In the genomic region with DNA sequence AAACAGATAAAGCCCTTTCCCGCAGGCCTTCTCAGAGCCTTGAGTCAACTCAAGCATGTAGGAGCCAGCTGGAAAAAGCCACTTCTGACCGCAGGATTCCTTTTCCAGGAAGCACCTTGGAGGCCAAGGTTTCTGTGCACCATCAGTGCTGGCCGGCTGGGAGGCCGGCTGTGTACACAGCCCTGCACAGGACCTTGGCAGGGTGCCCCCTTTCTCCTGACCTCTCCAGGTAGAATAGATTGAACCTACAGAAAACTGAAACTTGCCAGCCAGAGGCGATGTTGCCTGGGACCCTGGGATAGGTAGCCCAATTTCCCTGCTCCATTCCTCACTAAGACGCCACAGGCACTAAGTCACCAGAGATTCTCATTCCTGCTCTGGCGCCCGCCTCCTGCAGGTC, we compare ENCODE assay signal across 8 mouse cellular contexts. TPM values are rescaled to one million over a fixed set of nuclear protein-coding genes. Genes with fewer than 3 reads are reported as not detected.
DNase-seq lines count a peak whose midpoint lies in the region; ATAC-seq and TF ChIP-seq lines count a peak whose summit lies in the region.

No protein-coding gene starts in this region.

- TF ChIP-seq EP300 in stomach, postnatal 0 days (optimal IDR thresholded peaks at IDR 0.05), result no peak

- H3K27me3 ChIP-seq in limb, embryonic 13.5 days, result peaks cover 37% of the 10 kb centered on the region
- no peaks in the 10 kb centered on the region for H3K27me3 ChIP-seq in stomach, postnatal 0 days (ENCODE audit: control insufficient read depth, insufficient read depth, low read length)

- H3K9ac ChIP-seq in limb, embryonic 13.5 days, result no peak overlapping the region
- H3K9ac ChIP-seq in stomach, postnatal 0 days (ENCODE audit: low read length), result peak overlapping the region; percentile 45; the same call in 1 of the 2 replicates

- 82% methylated on average over 8 of the region's 8 CpGs for WGBS in limb, embryonic 13.5 days
- WGBS in stomach, postnatal 0 days, result 49% methylated on average over 8 of the region's 8 CpGs

- no peak for ATAC-seq in limb, embryonic 13.5 days (ENCODE audit: low FRiP score, low read depth)
- peak; percentile 25 for ATAC-seq in stomach, postnatal 0 days (ENCODE audit: low FRiP score, low TSS enrichment)
- ATAC-seq in monocyte, adult 5-6 weeks (replicated peaks; ENCODE audit: insufficient number of reproducible peaks, low FRiP score, low TSS enrichment, poor library complexity, severe bottlenecking), result no peak

- no peak overlapping the region for H3K4me3 ChIP-seq in limb, embryonic 13.5 days
- H3K4me3 ChIP-seq in stomach, postnatal 0 days (ENCODE audit: low read depth, low read length), result no peak overlapping the region

- no peaks in the 10 kb centered on the region for H3K9me3 ChIP-seq in limb, embryonic 13.5 days
- H3K9me3 ChIP-seq in stomach, postnatal 0 days (ENCODE audit: control insufficient read depth, low read length), result no peaks in the 10 kb centered on the region

- no peak overlapping the region for H3K27ac ChIP-seq in limb, embryonic 13.5 days
- H3K27ac ChIP-seq in stomach, postnatal 0 days (replicated peaks), result peak overlapping the region; percentile 98

- 0 out of 2 replicates have a peak, but pooled peaks have one; percentile 10 for TF ChIP-seq CTCF in stomach, postnatal 0 days (IDR thresholded peaks at IDR 0.05; ENCODE audit: low read depth)

- peak; percentile 63 for DNase-seq in adrenal gland, adult 2 months
- no peak for DNase-seq in adrenal gland, adult 8-10 months
- DNase-seq in ovary, adult 18-20 months (ENCODE audit: low spot score), result peak; percentile 61
- no peak for DNase-seq in ovary, postnatal 10 days (ENCODE audit: low spot score)
- DNase-seq in stomach, postnatal 0 days (ENCODE audit: low spot score), result peak; percentile 85
- DNase-seq in frontal cortex, postnatal 25 days (ENCODE audit: low spot score in 2 of 2), result no peak

- peaks cover 44% of the 10 kb centered on the region for H3K4me1 ChIP-seq in limb, embryonic 13.5 days
- H3K4me1 ChIP-seq in stomach, postnatal 0 days (replicated peaks; ENCODE audit: control insufficient read depth, insufficient read depth), result peaks cover 17% of the 10 kb centered on the region

- peak overlapping the region; percentile 21; the same call in 1 of the 2 replicates for H3K4me2 ChIP-seq in limb, embryonic 13.5 days (replicated peaks)
- peak overlapping the region; percentile 81 for H3K4me2 ChIP-seq in stomach, postnatal 0 days (replicated peaks; ENCODE audit: low read depth)

- H3K36me3 ChIP-seq in limb, embryonic 13.5 days, result peaks cover 12% of the 10 kb centered on the region; the same call in 1 of the 2 replicates
- H3K36me3 ChIP-seq in stomach, postnatal 0 days (ENCODE audit: control insufficient read depth, insufficient read depth, low read length), result peaks cover 9% of the 10 kb centered on the region; the same call in 1 of the 2 replicates

RNA-seq across cellular contexts. Expression of gene Cdc42ep1, which starts 3.4 kb away (rescaled TPM):
- 10 to 100 TPM; 36.9 to 57.2 TPM for total RNA-seq in adrenal gland, adult 2 months (2021)
- 100 and 122 TPM in 2 replicates for polyA plus RNA-seq in adrenal gland, adult 2 months (2012; rRNA removed)
- total RNA-seq in adrenal gland, adult 8-10 months (2022), result 10 to 100 TPM; 41.2 to 85.0 (median 65.8) TPM
- polyA plus RNA-seq in limb, embryonic 13.5 days (2015; fragmentation: Nextera tagmentation; extraction: Ambion mirVana), result 17.9 and 19.1 TPM in 2 replicates
- polyA plus RNA-seq in stomach, postnatal 0 days (2015; fragmentation: Nextera tagmentation; extraction: Ambion mirVana), result 37.7 and 45.4 TPM in 2 replicates
- total RNA-seq in monocyte, adult 5-6 weeks (2017), result 0.29 to 1.2 TPM (median 0.75 TPM) in 3 replicates

RNA-seq across cellular contexts. Expression of gene Lgals2, which starts 9.5 kb away (rescaled TPM):
- total RNA-seq in adrenal gland, adult 2 months (2021), result 1 to 10 TPM in 1 of 2 experiments, under 1 TPM in 1; 0.52 to 1.8 TPM
- 0.73 and 0.74 TPM in 2 replicates for polyA plus RNA-seq in adrenal gland, adult 2 months (2012; rRNA removed)
- not detected for total RNA-seq in adrenal gland, adult 8-10 months (2022)
- polyA plus RNA-seq in limb, embryonic 13.5 days (2015; fragmentation: Nextera tagmentation; extraction: Ambion mirVana), result 0.47 and 0.53 TPM in 2 replicates
- polyA plus RNA-seq in stomach, postnatal 0 days (2015; fragmentation: Nextera tagmentation; extraction: Ambion mirVana), result 39.4 and 39.5 TPM in 2 replicates
- total RNA-seq in monocyte, adult 5-6 weeks (2017), result not detected in 3 replicates

RNA-seq across cellular contexts. Expression of gene Gga1, which starts 31.1 kb away (rescaled TPM):
- 10 to 100 TPM; 51.9 to 56.2 TPM for total RNA-seq in adrenal gland, adult 2 months (2021)
- polyA plus RNA-seq in adrenal gland, adult 2 months (2012; rRNA removed), result 138 and 147 TPM in 2 replicates
- 10 to 100 TPM; 57.9 to 79.2 (median 66.5) TPM for total RNA-seq in adrenal gland, adult 8-10 months (2022)
- 42.0 and 46.5 TPM in 2 replicates for polyA plus RNA-seq in limb, embryonic 13.5 days (2015; fragmentation: Nextera tagmentation; extraction: Ambion mirVana)
- 35.6 and 39.3 TPM in 2 replicates for polyA plus RNA-seq in stomach, postnatal 0 days (2015; fragmentation: Nextera tagmentation; extraction: Ambion mirVana)
- total RNA-seq in monocyte, adult 5-6 weeks (2017), result 18.3 to 37.9 TPM (median 20.8 TPM) in 3 replicates

RNA-seq across cellular contexts. Expression of gene Card10, which starts 43.0 kb away (rescaled TPM):
- 10 to 100 TPM in 1 of 2 experiments, 1 to 10 TPM in 1; 4.9 to 10.9 TPM for total RNA-seq in adrenal gland, adult 2 months (2021)
- polyA plus RNA-seq in adrenal gland, adult 2 months (2012; rRNA removed), result 18.1 and 26.5 TPM in 2 replicates
- total RNA-seq in adrenal gland, adult 8-10 months (2022), result 10 to 100 TPM in 1 of 4 experiments, 1 to 10 TPM in 3; 6.6 to 10.0 (median 8.1) TPM
- 3.0 TPM in 2 replicates for polyA plus RNA-seq in limb, embryonic 13.5 days (2015; fragmentation: Nextera tagmentation; extraction: Ambion mirVana)
- 2.4 and 2.8 TPM in 2 replicates for polyA plus RNA-seq in stomach, postnatal 0 days (2015; fragmentation: Nextera tagmentation; extraction: Ambion mirVana)
- total RNA-seq in monocyte, adult 5-6 weeks (2017), result 0.21 to 3.7 TPM (median 2.1 TPM) in 3 replicates

RNA-seq across cellular contexts. Expression of gene Gm49510, which starts 53.6 kb away (rescaled TPM):
- total RNA-seq in adrenal gland, adult 2 months (2021), result not detected
- not detected in 2 replicates for polyA plus RNA-seq in adrenal gland, adult 2 months (2012; rRNA removed)
- under 1 TPM in 1 of 4 experiments, not detected in 3; 0.45 TPM for total RNA-seq in adrenal gland, adult 8-10 months (2022)
- 0.34 and 0.71 TPM in 2 replicates for polyA plus RNA-seq in limb, embryonic 13.5 days (2015; fragmentation: Nextera tagmentation; extraction: Ambion mirVana)
- polyA plus RNA-seq in stomach, postnatal 0 days (2015; fragmentation: Nextera tagmentation; extraction: Ambion mirVana), result 0.27 and 0.28 TPM in 2 replicates
- total RNA-seq in monocyte, adult 5-6 weeks (2017), result 1.7 to 3.9 TPM (median 1.9 TPM) in 3 replicates

Comparison
In these comparisons a context has a peak if more than half of its experiments do, and no peak if none do; other contexts are left out.
1. DNase-seq: peak in adrenal gland, adult 2 months (single experiment), ovary, adult 18-20 months (single experiment) and stomach, postnatal 0 days (single experiment); none in adrenal gland, adult 8-10 months (single experiment), ovary, postnatal 10 days (single experiment) and frontal cortex, postnatal 25 days (0 of 2).
2. RNA of gene Cdc42ep1, which starts 3.4 kb away (total RNA-seq): 41.2 to 85.0 TPM in adrenal gland, adult 8-10 months and 36.9 to 57.2 TPM in adrenal gland, adult 2 months; 0.29 to 1.2 TPM in monocyte, adult 5-6 weeks; every median in the first group is over 10 times any median in the second.